Mouse (Mus musculus) kidney, adult 2 months (tissue): ENCODE results near the gene Helz2. TPM values are rescaled to one million over a fixed set of nuclear protein-coding genes. Genes with fewer than 3 reads are reported as not detected.

Experiments
- DNase-seq: peaks from one replicate; pipeline ENCODE4 v3.0.0; 2021
- H3K27ac ChIP-seq: fragments of 200-500 bp; 2 replicates; pipeline ENCODE4 v1.5.1; 2012; ENCODE audit warnings: low read depth, low read length, control low read depth, inconsistent platforms; ENCODE audit not compliant: insufficient read depth
- H3K27me3 ChIP-seq: fragments of 200-500 bp; replicated peaks from 2 replicates; pipeline ENCODE4 v1.6.1; 2012; ENCODE audit warnings: mild to moderate bottlenecking, moderate library complexity, low read length, inconsistent platforms; ENCODE audit not compliant: control insufficient read depth, insufficient read depth
- H3K36me3 ChIP-seq: fragments of 200-500 bp; 2 replicates; pipeline ENCODE4 v1.6.1; 2012; ENCODE audit warnings: mild to moderate bottlenecking, moderate library complexity, low read length, inconsistent platforms; ENCODE audit not compliant: control insufficient read depth, insufficient read depth
- H3K4me1 ChIP-seq: fragments of 200-500 bp; 2 replicates; pipeline ENCODE4 v1.6.1; 2011; ENCODE audit warnings: low read length; ENCODE audit not compliant: control insufficient read depth, insufficient read depth
- H3K4me3 ChIP-seq: fragments of 200-500 bp; 2 replicates; pipeline ENCODE4 v1.5.1; 2011; ENCODE audit warnings: mild to moderate bottlenecking, low read depth, low read length, control low read depth; ENCODE audit not compliant: insufficient read depth
- CTCF ChIP-seq: fragments of 200-500 bp; conservative IDR thresholded peaks from 2 replicates; pipeline ENCODE4 v1.5.1; 2011; ENCODE audit warnings: low read depth, mild to moderate bottlenecking, control low read depth, low read length, moderate library complexity, mixed read lengths; ENCODE audit not compliant: insufficient read depth, insufficient read length
- POLR2A ChIP-seq: fragments of 200-500 bp; IDR thresholded peaks from one replicate; pipeline ENCODE4 v1.6.1; 2011; ENCODE audit warnings: low read depth, low read length, control low read depth
- WGBS: fragments of 180-500 bp; shearing (Covaris S2); methylation state at CpG from one replicate; pipeline ENCODE4 v1.1.7; 2018; 5-methylcytosine and 5-hydroxymethylcytosine counted together
- polyA plus RNA-seq: library from polyadenylated mRNA; depleted of rRNA; stranded (reverse); fragments of >200 nt; gene quantifications from 2 replicates; pipeline ENCODE4 v1.2.3, GENCODE M21; 2012

Gene Helz2
- polyA plus RNA-seq, 1 experiment, result 17.5 TPM

- TF ChIP-seq POLR2A (no peak), CTCF (no peak)
- no peak overlapping the region for H3K27ac ChIP-seq
- DNase-seq, result peak; percentile 37
- no peaks in the 10 kb centered on the region for H3K4me1 ChIP-seq
- no peaks in the 10 kb centered on the region for H3K27me3 ChIP-seq
- WGBS, result 74% methylated on average over 1 of the region's 1 CpGs
- H3K4me3 ChIP-seq, result no peak overlapping the region
- no peaks in the 10 kb centered on the region; the same call in 1 of the 2 replicates for H3K36me3 ChIP-seq
Measured at GRCm38 (mm10) chr2:181251841-181252240, 10.0 kb upstream of the Helz2 start.

GRCm38 (mm10) chr2:181249217-181249616 is 7.4 kb upstream of the Helz2 start:
- no peak overlapping the region for H3K27ac ChIP-seq
- no peak for TF ChIP-seq POLR2A
- no peaks in the 10 kb centered on the region for H3K27me3 ChIP-seq
- H3K4me1 ChIP-seq, result 0 out of 2 replicates have a peak, but pooled peaks cover under 1% of the 10 kb centered on the region
- no peak for DNase-seq
- WGBS, result 70% methylated on average over 10 of the region's 10 CpGs
- no peak overlapping the region for H3K4me3 ChIP-seq
- H3K36me3 ChIP-seq, result no peaks in the 10 kb centered on the region

GRCm38 (mm10) chr2:181245031-181245430 is 3.2 kb upstream of the Helz2 start:
- H3K4me1 ChIP-seq, result 0 out of 2 replicates have a peak, but pooled peaks cover 2% of the 10 kb centered on the region
- H3K27ac ChIP-seq, result no peak overlapping the region
- WGBS, result 35% methylated on average over 2 of the region's 2 CpGs
- H3K4me3 ChIP-seq, result no peak overlapping the region
- no peaks in the 10 kb centered on the region for H3K36me3 ChIP-seq
- TF ChIP-seq POLR2A (no peak), CTCF (no peak)
- DNase-seq, result peak; percentile 47
- H3K27me3 ChIP-seq, result no peaks in the 10 kb centered on the region

- H3K4me3 ChIP-seq, result no peak overlapping the region; the same call in 1 of the 2 replicates
- H3K4me1 ChIP-seq, result 0 out of 2 replicates have a peak, but pooled peaks cover 2% of the 10 kb centered on the region
- 0 out of 2 replicates have a peak overlapping the region, but pooled peaks have one; percentile 43 for H3K27ac ChIP-seq
- 45% methylated on average over 9 of the region's 11 CpGs for WGBS
- H3K27me3 ChIP-seq, result no peaks in the 10 kb centered on the region
- DNase-seq, result peak; percentile 65
- H3K36me3 ChIP-seq, result no peaks in the 10 kb centered on the region
- no peak for TF ChIP-seq POLR2A
- TF ChIP-seq CTCF, result no peak
Measured at GRCm38 (mm10) chr2:181243706-181244394, 2.0 kb upstream of the Helz2 start.

- Histone ChIP-seq H3K27me3 (no peaks in the 10 kb centered on the region), H3K27ac (no peak overlapping the region), H3K4me1 (0 out of 2 replicates have a peak, but pooled peaks cover 2% of the 10 kb centered on the region), H3K4me3 (no peak overlapping the region), H3K36me3 (no peaks in the 10 kb centered on the region)
- DNase-seq, result no peak
- 47% methylated on average over 3 of the region's 3 CpGs for WGBS
- no peak for TF ChIP-seq POLR2A
- no peak for TF ChIP-seq CTCF
Measured at GRCm38 (mm10) chr2:181242314-181242665, 463 bp upstream of the Helz2 start.

GRCm38 (mm10) chr2:181240806-181241440 is 904 bp downstream of the Helz2 start:
- no peaks in the 10 kb centered on the region for H3K36me3 ChIP-seq
- 86% methylated on average over 13 of the region's 13 CpGs for WGBS
- TF ChIP-seq CTCF (no peak), POLR2A (no peak)
- no peak overlapping the region for H3K27ac ChIP-seq
- no peak for DNase-seq
- H3K4me3 ChIP-seq, result peak overlapping the region; percentile 59
- H3K27me3 ChIP-seq, result no peaks in the 10 kb centered on the region
- H3K4me1 ChIP-seq, result 0 out of 2 replicates have a peak, but pooled peaks cover 2% of the 10 kb centered on the region

- H3K36me3 ChIP-seq, result no peaks in the 10 kb centered on the region
- 0 out of 2 replicates have a peak, but pooled peaks cover 2% of the 10 kb centered on the region for H3K4me1 ChIP-seq
- H3K27me3 ChIP-seq, result no peaks in the 10 kb centered on the region
- whole genome bisulfite sequencing, result 87% methylated on average over 9 of the region's 9 CpGs
- no peak for DNase-seq
- H3K4me3 ChIP-seq, result peak overlapping the region; percentile 59; the same call in 1 of the 2 replicates
- H3K27ac ChIP-seq, result no peak overlapping the region
- TF ChIP-seq POLR2A (no peak), CTCF (no peak)
Measured at GRCm38 (mm10) chr2:181239261-181239660, 2.6 kb downstream of the Helz2 start.
